Mouse (Mus musculus): ENCODE measurements around the gene Pou3f1. TPM values are rescaled to one million over a fixed set of nuclear protein-coding genes. Genes with fewer than 3 reads are reported as not detected.
A peak's percentile ranks its signal among the peaks of the same experiment; 100 is the strongest.

Pou3f1 gene
- polyA plus RNA-seq, 1 experiment from 2014 or later, result 17.1 TPM

- Histone ChIP-seq H3K36me3 (ENCODE audit: control insufficient read depth, insufficient read depth, low read length) (no peaks in the 10 kb centered on the region), H3K9me3 (ENCODE audit: control insufficient read depth, low read length) (no peaks in the 10 kb centered on the region), H3K27me3 (ENCODE audit: control insufficient read depth, insufficient read depth, low read length) (peaks cover 5% of the 10 kb centered on the region; the same call in 1 of the 2 replicates), H3K4me3 (ENCODE audit: low read depth, low read length) (peak within 1 kb of the TSS; percentile 72), H3K4me1 (ENCODE audit: control insufficient read depth, insufficient read depth, low read length) (peaks cover 16% of the 10 kb centered on the region), H3K27ac (ENCODE audit: low read depth, low read length) (0 out of 2 replicates have a peak within 1 kb of the TSS, but pooled peaks have one; percentile 27), H3K4me2 (ENCODE audit: low read depth) (peak within 1 kb of the TSS; percentile 98), H3K9ac (ENCODE audit: low read length) (peak within 1 kb of the TSS; percentile 72)
- peak; percentile 68 for DNase-seq (ENCODE audit: low spot score)
- WGBS, result 0% methylated on average over 42 of the region's 59 CpGs
- ATAC-seq (ENCODE audit: insufficient read depth, low FRiP score, low TSS enrichment), result peak; percentile 49
These were observed 43.8 kb downstream of the Pou3f1 start, which contains the start of gene Fhl3 for GRCm38 (mm10) chr4:124700248-124700971. Gene Fhl3 (plus strand): TSS chr4:124700701.

GRCm38 (mm10) chr4:124701052-124701845, 44.6 kb downstream of the Pou3f1 start:
- Histone ChIP-seq H3K4me2 (ENCODE audit: low read depth) (peak overlapping the region; percentile 98), H3K9me3 (ENCODE audit: control insufficient read depth, low read length) (no peaks in the 10 kb centered on the region), H3K36me3 (ENCODE audit: control insufficient read depth, insufficient read depth, low read length) (no peaks in the 10 kb centered on the region), H3K4me3 (ENCODE audit: low read depth, low read length) (peak overlapping the region; percentile 72), H3K27ac (ENCODE audit: low read depth, low read length) (0 out of 2 replicates have a peak overlapping the region, but pooled peaks have one; percentile 27), H3K27me3 (ENCODE audit: control insufficient read depth, insufficient read depth, low read length) (peaks cover 3% of the 10 kb centered on the region; the same call in 1 of the 2 replicates), H3K4me1 (ENCODE audit: control insufficient read depth, insufficient read depth, low read length) (peaks cover 16% of the 10 kb centered on the region), H3K9ac (ENCODE audit: low read length) (peak overlapping the region; percentile 72)
- peak; percentile 34 for DNase-seq (ENCODE audit: low spot score)
- WGBS, result 2% methylated on average over 22 of the region's 22 CpGs
- ATAC-seq (ENCODE audit: insufficient read depth, low FRiP score, low TSS enrichment), result peak; percentile 25; the same call in 1 of the 2 replicates

- H3K36me3 ChIP-seq (ENCODE audit: control insufficient read depth, insufficient read depth, low read length), result no peaks in the 10 kb centered on the region
- H3K27ac ChIP-seq (ENCODE audit: low read depth, low read length), result no peak overlapping the region
- no peak for ATAC-seq (ENCODE audit: insufficient read depth, low FRiP score, low TSS enrichment)
- H3K9ac ChIP-seq (ENCODE audit: low read length), result no peak overlapping the region
- peak overlapping the region; percentile 98 for H3K4me2 ChIP-seq (ENCODE audit: low read depth)
- H3K4me3 ChIP-seq (ENCODE audit: low read depth, low read length), result peak overlapping the region; percentile 72
- no peaks in the 10 kb centered on the region for H3K9me3 ChIP-seq (ENCODE audit: control insufficient read depth, low read length)
- no peak for DNase-seq (ENCODE audit: low spot score)
- peaks cover 16% of the 10 kb centered on the region for H3K4me1 ChIP-seq (ENCODE audit: control insufficient read depth, insufficient read depth, low read length)
- WGBS, result 34% methylated on average over 2 of the region's 5 CpGs
- peaks cover 3% of the 10 kb centered on the region; the same call in 1 of the 2 replicates for H3K27me3 ChIP-seq (ENCODE audit: control insufficient read depth, insufficient read depth, low read length)
These were observed 45.3 kb downstream of the Pou3f1 start for GRCm38 (mm10) chr4:124701916-124702315.

- WGBS, result 42% methylated on average over 2 of the region's 2 CpGs
- Histone ChIP-seq H3K4me2 (ENCODE audit: low read depth) (peak overlapping the region; percentile 16; the same call in 1 of the 2 replicates), H3K27me3 (ENCODE audit: control insufficient read depth, insufficient read depth, low read length) (peaks cover 3% of the 10 kb centered on the region; the same call in 1 of the 2 replicates), H3K27ac (ENCODE audit: low read depth, low read length) (0 out of 2 replicates have a peak overlapping the region, but pooled peaks have one; percentile 20), H3K9ac (ENCODE audit: low read length) (no peak overlapping the region), H3K36me3 (ENCODE audit: control insufficient read depth, insufficient read depth, low read length) (no peaks in the 10 kb centered on the region), H3K4me1 (ENCODE audit: control insufficient read depth, insufficient read depth, low read length) (peaks cover 16% of the 10 kb centered on the region), H3K4me3 (ENCODE audit: low read depth, low read length) (0 out of 2 replicates have a peak overlapping the region, but pooled peaks have one; percentile 4), H3K9me3 (ENCODE audit: control insufficient read depth, low read length) (no peaks in the 10 kb centered on the region)
- ATAC-seq (ENCODE audit: insufficient read depth, low FRiP score, low TSS enrichment) (no peak), DNase-seq (ENCODE audit: low spot score) (no peak)
These were observed 46.8 kb downstream of the Pou3f1 start for GRCm38 (mm10) chr4:124703406-124703805.

GRCm38 (mm10) chr4:124703881-124704796, 47.5 kb downstream of the Pou3f1 start:
- H3K36me3 ChIP-seq (ENCODE audit: control insufficient read depth, insufficient read depth, low read length), result no peaks in the 10 kb centered on the region
- peaks cover 7% of the 10 kb centered on the region; the same call in 1 of the 2 replicates for H3K27me3 ChIP-seq (ENCODE audit: control insufficient read depth, insufficient read depth, low read length)
- no peak overlapping the region for H3K4me3 ChIP-seq (ENCODE audit: low read depth, low read length)
- peak overlapping the region; percentile 76 for H3K27ac ChIP-seq (ENCODE audit: low read depth, low read length)
- no peaks in the 10 kb centered on the region for H3K9me3 ChIP-seq (ENCODE audit: control insufficient read depth, low read length)
- peaks cover 21% of the 10 kb centered on the region for H3K4me1 ChIP-seq (ENCODE audit: control insufficient read depth, insufficient read depth, low read length)
- WGBS, result 9% methylated on average over 6 of the region's 6 CpGs
- peak; percentile 48 for DNase-seq (ENCODE audit: low spot score)
- no peak for ATAC-seq (ENCODE audit: insufficient read depth, low FRiP score, low TSS enrichment)
- H3K9ac ChIP-seq (ENCODE audit: low read length), result peak overlapping the region; percentile 32; the same call in 1 of the 2 replicates
- peak overlapping the region; percentile 27 for H3K4me2 ChIP-seq (ENCODE audit: low read depth)

GRCm38 (mm10) chr4:124704797-124705474, 48.3 kb downstream of the Pou3f1 start:
- Histone ChIP-seq H3K4me1 (ENCODE audit: control insufficient read depth, insufficient read depth, low read length) (peaks cover 27% of the 10 kb centered on the region), H3K4me2 (ENCODE audit: low read depth) (0 out of 2 replicates have a peak overlapping the region, but pooled peaks have one; percentile 5), H3K4me3 (ENCODE audit: low read depth, low read length) (no peak overlapping the region), H3K9me3 (ENCODE audit: control insufficient read depth, low read length) (no peaks in the 10 kb centered on the region), H3K36me3 (ENCODE audit: control insufficient read depth, insufficient read depth, low read length) (no peaks in the 10 kb centered on the region), H3K27ac (ENCODE audit: low read depth, low read length) (peak overlapping the region; percentile 76), H3K27me3 (ENCODE audit: control insufficient read depth, insufficient read depth, low read length) (peaks cover 10% of the 10 kb centered on the region; the same call in 1 of the 2 replicates), H3K9ac (ENCODE audit: low read length) (peak overlapping the region; percentile 32; the same call in 1 of the 2 replicates)
- WGBS, result 16% methylated on average over 11 of the region's 11 CpGs
- DNase-seq (ENCODE audit: low spot score) (peak; percentile 38), ATAC-seq (ENCODE audit: insufficient read depth, low FRiP score, low TSS enrichment) (no peak)

- DNase-seq (ENCODE audit: low spot score) (no peak), ATAC-seq (ENCODE audit: insufficient read depth, low FRiP score, low TSS enrichment) (no peak)
- Histone ChIP-seq H3K9ac (ENCODE audit: low read length) (no peak overlapping the region), H3K4me2 (ENCODE audit: low read depth) (no peak overlapping the region), H3K4me1 (ENCODE audit: control insufficient read depth, insufficient read depth, low read length) (peaks cover 30% of the 10 kb centered on the region), H3K36me3 (ENCODE audit: control insufficient read depth, insufficient read depth, low read length) (no peaks in the 10 kb centered on the region), H3K27me3 (ENCODE audit: control insufficient read depth, insufficient read depth, low read length) (peaks cover 10% of the 10 kb centered on the region; the same call in 1 of the 2 replicates), H3K9me3 (ENCODE audit: control insufficient read depth, low read length) (no peaks in the 10 kb centered on the region), H3K4me3 (ENCODE audit: low read depth, low read length) (no peak overlapping the region), H3K27ac (ENCODE audit: low read depth, low read length) (no peak overlapping the region)
- WGBS, result 88% methylated on average over 23 of the region's 23 CpGs
These were observed 49.2 kb downstream of the Pou3f1 start for GRCm38 (mm10) chr4:124705661-124706269.
